Mouse (Mus musculus): Measurements from ENCODE around the gene Prkch. TPM values are rescaled to one million over a fixed set of nuclear protein-coding genes. Genes with fewer than 3 reads are reported as not detected.
A peak's percentile ranks its signal among the peaks of the same experiment; 100 is the strongest.
"Not testable (repeated sequence)": the region's sequence is repeated elsewhere in the genome, so short reads cannot be mapped to it uniquely, and the experiment has no call there.

The Prkch gene
- polyA plus RNA-seq (2012; rRNA removed): 43.1 and 45.5 TPM in 2 replicates

DNA sequence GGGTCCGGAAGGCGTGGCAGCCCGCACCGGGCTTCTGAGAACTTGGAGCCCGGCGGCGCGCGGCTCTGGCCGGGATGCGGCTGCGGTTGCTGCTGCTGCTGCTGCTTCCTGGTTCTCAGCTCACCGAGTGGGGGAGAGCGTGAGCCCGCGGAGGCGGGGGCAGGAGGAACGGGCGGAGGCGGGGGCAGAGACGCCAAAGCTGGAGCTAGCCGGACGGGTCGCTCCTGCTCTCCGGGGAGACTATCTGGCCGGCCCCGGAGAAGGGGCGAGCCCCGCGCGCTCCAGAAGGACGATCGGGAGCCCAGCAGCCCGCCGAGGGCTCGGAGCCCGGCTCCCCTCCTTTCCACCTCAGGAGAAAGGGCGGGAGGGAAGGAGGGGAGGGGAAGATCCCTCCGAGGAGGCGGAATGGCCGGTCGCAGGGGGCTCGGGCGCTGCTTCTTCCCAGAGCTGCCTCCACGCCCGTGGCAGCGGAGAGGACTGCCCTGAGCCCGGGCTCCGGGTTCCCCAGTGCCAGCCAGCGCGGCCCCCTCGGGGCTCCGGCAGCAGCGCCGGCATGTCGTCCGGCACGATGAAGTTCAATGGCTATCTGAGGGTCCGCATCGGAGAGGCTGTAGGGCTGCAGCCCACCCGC lies at the start of gene Prkch:
Gene Prkch (plus strand): TSS at position 187 of the 631 bp plus-strand sequence.
- Histone ChIP-seq H3K36me3 (ENCODE audit: control insufficient read depth, insufficient read depth, low read length) (no peaks in the 10 kb centered on the region), H3K27ac (ENCODE audit: control insufficient read depth, insufficient read depth, low read length) (peak within 1 kb of the TSS; percentile 6; the same call in 1 of the 2 replicates), H3K27me3 (ENCODE audit: control insufficient read depth, insufficient read depth, low read length) (no peaks in the 10 kb centered on the region), H3K4me3 (ENCODE audit: control insufficient read depth, insufficient read depth, low read length) (peak within 1 kb of the TSS; percentile 87), H3K4me1 (replicated peaks; ENCODE audit: control insufficient read depth, insufficient read depth, low read length) (peaks cover 12% of the 10 kb centered on the region)
- WGBS: under 1% methylated on average over 58 of the region's 61 CpGs
- TF ChIP-seq CTCF (IDR thresholded peaks at IDR 0.05; ENCODE audit: borderline replicate concordance, control insufficient read depth, extremely low read depth, insufficient read depth, low read length, poor library complexity): peak; percentile 52; the same call in 1 of the 2 replicates
- TF ChIP-seq POLR2A (IDR thresholded peaks at IDR 0.05; ENCODE audit: control insufficient read depth, extremely low read depth, insufficient read depth, low read length, poor library complexity): peak; percentile 53
- DNase-seq: peak; percentile 91

DNA sequence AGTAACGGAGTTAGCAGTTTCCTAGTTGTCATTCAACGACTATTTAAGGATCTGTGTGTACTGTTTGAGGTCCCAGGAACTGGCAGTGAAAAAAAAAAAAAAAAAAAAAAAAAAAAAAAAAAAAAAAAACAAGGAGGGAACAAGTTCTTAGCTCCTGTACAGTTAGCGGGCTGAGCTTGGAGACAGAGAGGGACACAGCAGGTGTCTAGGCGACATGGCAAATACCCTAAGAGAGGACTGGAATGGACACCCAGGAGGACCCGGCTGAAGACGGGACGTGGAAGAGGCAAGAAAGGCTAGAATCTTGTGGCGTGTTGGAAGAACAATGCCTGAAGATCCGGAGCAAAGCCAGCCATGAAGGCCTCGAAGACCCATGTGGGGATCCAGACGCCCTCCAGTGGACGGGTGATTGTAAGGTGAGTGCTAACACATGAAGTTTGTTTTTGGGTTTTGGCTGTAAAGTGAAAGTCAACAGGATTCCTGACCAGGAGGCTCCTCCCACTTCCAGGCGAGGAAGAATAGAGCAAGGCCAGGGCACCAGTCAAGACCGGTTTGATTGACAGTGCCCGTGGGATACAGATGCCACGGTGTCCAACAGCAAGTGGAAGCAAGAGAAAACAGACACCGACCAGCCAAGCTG lies 47.0 kb upstream of the Prkch start:
- Histone ChIP-seq H3K4me3 (ENCODE audit: control insufficient read depth, insufficient read depth, low read length) (peak overlapping the region; percentile 4; the same call in 1 of the 2 replicates), H3K36me3 (ENCODE audit: control insufficient read depth, insufficient read depth, low read length) (no peaks in the 10 kb centered on the region), H3K4me1 (replicated peaks; ENCODE audit: control insufficient read depth, insufficient read depth, low read length) (peaks cover 7% of the 10 kb centered on the region), H3K27me3 (ENCODE audit: control insufficient read depth, insufficient read depth, low read length) (no peaks in the 10 kb centered on the region), H3K27ac (ENCODE audit: control insufficient read depth, insufficient read depth, low read length) (no peak overlapping the region)
- TF ChIP-seq POLR2A (IDR thresholded peaks at IDR 0.05; ENCODE audit: control insufficient read depth, extremely low read depth, insufficient read depth, low read length, poor library complexity): no peak
- TF ChIP-seq CTCF (IDR thresholded peaks at IDR 0.05; ENCODE audit: borderline replicate concordance, control insufficient read depth, extremely low read depth, insufficient read depth, low read length, poor library complexity): 0 out of 2 replicates have a peak, but pooled peaks have one; percentile 19
- WGBS: 57% methylated on average over 17 of the region's 17 CpGs
- peak; percentile 25 for DNase-seq

DNA sequence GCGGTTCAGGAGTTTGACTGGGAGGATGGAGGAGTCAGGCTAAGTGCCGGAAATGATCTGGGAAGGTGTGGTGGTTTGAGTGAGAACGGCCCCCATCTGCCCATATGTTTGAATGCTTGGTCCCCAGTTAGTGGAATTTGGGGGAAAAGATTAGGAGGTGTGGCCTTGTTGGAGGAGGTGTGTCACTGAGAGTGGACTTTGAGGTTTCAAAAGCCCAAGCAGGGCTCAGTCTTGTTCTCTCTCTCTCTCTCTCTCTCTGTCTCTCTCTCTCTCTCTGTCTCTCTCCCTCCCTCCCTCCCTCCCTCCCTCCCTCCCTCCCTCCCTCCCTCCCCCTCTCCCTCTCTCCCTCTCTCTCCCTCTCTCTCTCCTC lies 46.5 kb upstream of the Prkch start:
- H3K4me3 ChIP-seq (ENCODE audit: control insufficient read depth, insufficient read depth, low read length): peak overlapping the region; percentile 4; the same call in 1 of the 2 replicates
- not testable (repeated sequence) for DNase-seq; H3K27me3 ChIP-seq (ENCODE audit: control insufficient read depth, insufficient read depth, low read length); H3K36me3 ChIP-seq (ENCODE audit: control insufficient read depth, insufficient read depth, low read length); H3K27ac ChIP-seq (ENCODE audit: control insufficient read depth, insufficient read depth, low read length); H3K4me1 ChIP-seq (replicated peaks; ENCODE audit: control insufficient read depth, insufficient read depth, low read length)
- WGBS: 67% methylated on average over 3 of the region's 3 CpGs

DNA sequence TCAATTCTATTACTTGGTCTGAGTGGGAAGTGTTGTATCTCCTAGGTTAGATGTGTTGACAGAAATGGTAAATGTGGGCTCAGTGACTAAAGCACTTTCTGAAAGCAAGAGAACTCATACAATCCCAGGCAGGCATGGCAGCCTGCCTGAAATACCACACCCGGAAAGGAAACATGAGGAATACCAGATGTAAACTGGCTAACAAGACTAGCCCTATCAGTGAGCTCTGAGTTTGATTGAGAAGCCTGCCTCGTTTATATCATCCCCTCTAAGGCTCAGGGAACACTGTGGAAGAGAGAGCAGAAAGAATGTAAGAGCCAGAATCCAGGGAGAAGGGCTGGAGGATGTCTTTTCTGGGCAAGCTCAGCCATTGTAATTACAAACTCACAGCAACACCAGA lies 45.4 kb upstream of the Prkch start:
- 79% methylated on average over 2 of the region's 2 CpGs for WGBS
- no peak for DNase-seq
- TF ChIP-seq CTCF (IDR thresholded peaks at IDR 0.05; ENCODE audit: borderline replicate concordance, control insufficient read depth, extremely low read depth, insufficient read depth, low read length, poor library complexity): no peak
- TF ChIP-seq POLR2A (IDR thresholded peaks at IDR 0.05; ENCODE audit: control insufficient read depth, extremely low read depth, insufficient read depth, low read length, poor library complexity): no peak
- Histone ChIP-seq H3K4me3 (ENCODE audit: control insufficient read depth, insufficient read depth, low read length) (no peak overlapping the region), H3K36me3 (ENCODE audit: control insufficient read depth, insufficient read depth, low read length) (no peaks in the 10 kb centered on the region), H3K4me1 (replicated peaks; ENCODE audit: control insufficient read depth, insufficient read depth, low read length) (peaks cover 7% of the 10 kb centered on the region), H3K27me3 (ENCODE audit: control insufficient read depth, insufficient read depth, low read length) (no peaks in the 10 kb centered on the region), H3K27ac (ENCODE audit: control insufficient read depth, insufficient read depth, low read length) (no peak overlapping the region)

DNA sequence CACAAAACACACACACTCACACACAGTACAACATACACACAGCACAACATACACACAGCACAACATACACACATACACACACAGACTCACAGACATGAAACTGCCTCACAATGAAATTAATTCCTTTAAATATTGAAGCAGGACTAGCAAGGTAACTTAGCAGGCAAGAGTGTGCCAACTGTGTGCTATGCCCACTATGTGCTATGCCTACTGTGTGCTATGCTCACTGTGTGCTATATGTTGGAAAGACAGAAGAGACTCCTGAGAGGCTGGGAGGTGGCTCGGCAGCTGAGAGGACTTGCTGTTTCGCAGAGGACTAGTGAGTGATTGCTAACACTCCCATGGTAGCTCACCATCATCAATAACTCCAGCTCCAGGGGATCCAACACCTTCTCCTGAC lies 44.2 kb upstream of the Prkch start:
- TF ChIP-seq CTCF (IDR thresholded peaks at IDR 0.05; ENCODE audit: borderline replicate concordance, control insufficient read depth, extremely low read depth, insufficient read depth, low read length, poor library complexity): no peak
- TF ChIP-seq POLR2A (IDR thresholded peaks at IDR 0.05; ENCODE audit: control insufficient read depth, extremely low read depth, insufficient read depth, low read length, poor library complexity): no peak
- peaks cover 12% of the 10 kb centered on the region for H3K4me1 ChIP-seq (replicated peaks; ENCODE audit: control insufficient read depth, insufficient read depth, low read length)
- no peak for DNase-seq
- 95% methylated on average over 2 of the region's 2 CpGs for WGBS
- H3K27ac ChIP-seq (ENCODE audit: control insufficient read depth, insufficient read depth, low read length): no peak overlapping the region
- H3K4me3 ChIP-seq (ENCODE audit: control insufficient read depth, insufficient read depth, low read length): no peak overlapping the region
- peaks cover 10% of the 10 kb centered on the region; the same call in 1 of the 2 replicates for H3K27me3 ChIP-seq (ENCODE audit: control insufficient read depth, insufficient read depth, low read length)
- no peaks in the 10 kb centered on the region for H3K36me3 ChIP-seq (ENCODE audit: control insufficient read depth, insufficient read depth, low read length)

DNA sequence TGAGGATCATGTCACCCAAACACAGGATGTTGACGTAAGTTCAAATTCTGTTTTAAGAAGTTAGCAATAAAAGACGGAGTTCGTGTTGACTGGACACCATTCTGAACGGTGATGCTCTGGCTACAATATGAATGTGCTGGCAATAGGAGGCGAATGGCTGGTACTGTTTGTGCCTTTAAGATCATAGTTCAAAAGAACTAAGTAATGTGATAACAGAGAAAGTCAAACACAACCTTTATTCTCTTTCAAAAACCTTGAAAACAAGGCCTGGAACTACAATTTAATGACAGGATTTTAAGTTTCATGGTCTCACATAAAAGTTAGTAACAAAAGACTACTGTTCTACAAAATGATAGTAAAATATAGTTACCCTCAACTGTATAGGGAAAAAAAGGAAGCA lies 41.4 kb upstream of the Prkch start:
- Histone ChIP-seq H3K4me1 (replicated peaks; ENCODE audit: control insufficient read depth, insufficient read depth, low read length) (peaks cover 11% of the 10 kb centered on the region), H3K27ac (ENCODE audit: control insufficient read depth, insufficient read depth, low read length) (no peak overlapping the region), H3K27me3 (ENCODE audit: control insufficient read depth, insufficient read depth, low read length) (peaks cover 12% of the 10 kb centered on the region; the same call in 1 of the 2 replicates), H3K36me3 (ENCODE audit: control insufficient read depth, insufficient read depth, low read length) (no peaks in the 10 kb centered on the region), H3K4me3 (ENCODE audit: control insufficient read depth, insufficient read depth, low read length) (no peak overlapping the region)
- WGBS: 95% methylated on average over 5 of the region's 5 CpGs
- no peak for DNase-seq
- TF ChIP-seq CTCF (IDR thresholded peaks at IDR 0.05; ENCODE audit: borderline replicate concordance, control insufficient read depth, extremely low read depth, insufficient read depth, low read length, poor library complexity) (no peak), POLR2A (IDR thresholded peaks at IDR 0.05; ENCODE audit: control insufficient read depth, extremely low read depth, insufficient read depth, low read length, poor library complexity) (no peak)

Measured in thymus, adult 2 months (tissue).